Mouse (Mus musculus) cerebellum, adult 2 months (tissue): ENCODE measurements around the gene Dusp6. TPM values are rescaled to one million over a fixed set of nuclear protein-coding genes. Genes with fewer than 3 reads are reported as not detected.

ENCODE experiments used
- DNase-seq, 2 experiments: peaks; one replicate each; pipeline ENCODE4 v3.0.0; 2021
- H3K27ac ChIP-seq: fragments of 200-500 bp; 2 replicates; pipeline ENCODE4 v1.5.1; 2012; ENCODE audit warnings: low read length, control low read depth, inconsistent platforms; ENCODE audit not compliant: insufficient read depth
- H3K27me3 ChIP-seq: fragments of 200-500 bp; 2 replicates; pipeline ENCODE4 v1.6.1; 2012; ENCODE audit warnings: inconsistent platforms, mild to moderate bottlenecking, low read length, moderate library complexity; ENCODE audit not compliant: control insufficient read depth, insufficient read depth
- H3K4me1 ChIP-seq: fragments of 200-500 bp; 2 replicates; pipeline ENCODE4 v1.6.1; 2011; ENCODE audit warnings: low read length; ENCODE audit not compliant: control insufficient read depth, insufficient read depth
- H3K4me3 ChIP-seq: fragments of 200-500 bp; replicated peaks from 2 replicates; pipeline ENCODE3; 2011; ENCODE audit warnings: mild to moderate bottlenecking, low read depth, low read length, control low read depth; ENCODE audit not compliant: insufficient read depth
- CTCF ChIP-seq: fragments of 200-500 bp; IDR thresholded peaks from 2 replicates; pipeline ENCODE4 v1.5.1; 2011; ENCODE audit warnings: low read depth, mild to moderate bottlenecking, control low read depth, low read length, moderate library complexity, borderline replicate concordance; ENCODE audit not compliant: insufficient read depth
- POLR2A ChIP-seq: fragments of 200-500 bp; IDR thresholded peaks from 2 replicates; pipeline ENCODE4 v1.6.1; 2011; ENCODE audit warnings: low read length, control low read depth, borderline replicate concordance; ENCODE audit not compliant: insufficient read depth
- WGBS: fragments of 180-500 bp; shearing (Covaris S2); methylation state at CpG from one replicate; pipeline ENCODE4 v1.1.7; 2018; 5-methylcytosine and 5-hydroxymethylcytosine counted together
- polyA plus RNA-seq: library from polyadenylated mRNA; depleted of rRNA; stranded (reverse); fragments of >200 nt; gene quantifications from 2 replicates; pipeline ENCODE4 v1.2.3, GENCODE M21; 2012; rRNA removed

Gene Dusp6
- polyA plus RNA-seq, 1 experiment, result 20.5 TPM

GRCm38 (mm10) chr10:99308837-99309236, 45.8 kb downstream of the Dusp6 start:
- Histone ChIP-seq H3K27me3 (no peaks in the 10 kb centered on the region), H3K4me3 (no peak overlapping the region), H3K4me1 (no peaks in the 10 kb centered on the region), H3K27ac (no peak overlapping the region)
- DNase-seq, result no peak
- 87% methylated on average over 4 of the region's 4 CpGs for WGBS
- TF ChIP-seq POLR2A (no peak), CTCF (no peak)

- H3K4me3 ChIP-seq, result no peak overlapping the region
- no peaks in the 10 kb centered on the region for H3K27me3 ChIP-seq
- H3K4me1 ChIP-seq, result no peaks in the 10 kb centered on the region
- no peak overlapping the region for H3K27ac ChIP-seq
- TF ChIP-seq POLR2A (no peak), CTCF (no peak)
- WGBS, result 91% methylated on average over 9 of the region's 9 CpGs
- DNase-seq, result no peak
Measured at GRCm38 (mm10) chr10:99309617-99310016, 46.6 kb downstream of the Dusp6 start.

GRCm38 (mm10) chr10:99310204-99310603, 47.2 kb downstream of the Dusp6 start:
- no peak for TF ChIP-seq CTCF
- no peak for TF ChIP-seq POLR2A
- no peak for DNase-seq
- no peak overlapping the region for H3K4me3 ChIP-seq
- H3K4me1 ChIP-seq, result no peaks in the 10 kb centered on the region
- H3K27me3 ChIP-seq, result no peaks in the 10 kb centered on the region
- 91% methylated on average over 10 of the region's 10 CpGs for WGBS
- no peak overlapping the region for H3K27ac ChIP-seq

GRCm38 (mm10) chr10:99311956-99312355, 48.9 kb downstream of the Dusp6 start:
- WGBS, result 95% methylated on average over 1 of the region's 1 CpGs
- no peak for TF ChIP-seq CTCF
- TF ChIP-seq POLR2A, result no peak
- no peak overlapping the region for H3K4me3 ChIP-seq
- no peak for DNase-seq
- H3K27ac ChIP-seq, result no peak overlapping the region
- H3K4me1 ChIP-seq, result no peaks in the 10 kb centered on the region
- no peaks in the 10 kb centered on the region for H3K27me3 ChIP-seq

- WGBS, result 69% methylated on average over 7 of the region's 7 CpGs
- no peaks in the 10 kb centered on the region for H3K4me1 ChIP-seq
- H3K4me3 ChIP-seq, result no peak overlapping the region
- H3K27ac ChIP-seq, result no peak overlapping the region
- no peaks in the 10 kb centered on the region for H3K27me3 ChIP-seq
- DNase-seq, result no peak
- TF ChIP-seq POLR2A (no peak), CTCF (no peak)
Measured at GRCm38 (mm10) chr10:99314366-99314765, 51.3 kb downstream of the Dusp6 start.

- TF ChIP-seq CTCF (no peak), POLR2A (no peak)
- no peak for DNase-seq
- no peak overlapping the region for H3K27ac ChIP-seq
Measured at GRCm38 (mm10) chr10:99317057-99317456, 54.0 kb downstream of the Dusp6 start.

More at GRCm38 (mm10) chr10:99317057-99317456, 54.0 kb downstream of the Dusp6 start:
- Histone ChIP-seq H3K27me3 (no peaks in the 10 kb centered on the region), H3K4me1 (no peaks in the 10 kb centered on the region), H3K4me3 (no peak overlapping the region)

Other genes starting within 250 kb of the Dusp6 start
- 10.0 and 11.8 TPM in 2 replicates for gene Poc1b, start 156.2 kb upstream of the Dusp6 start, polyA plus RNA-seq
- 1.5 and 1.8 TPM in 2 replicates for gene Galnt4, start 155.1 kb upstream of the Dusp6 start, polyA plus RNA-seq
- not detected in 2 replicates for gene Phxr2, start 136.9 kb upstream of the Dusp6 start, polyA plus RNA-seq